Mouse (Mus musculus) T-cell, adult 2 months (primary cell): Measurements from ENCODE around the gene Rnls.

Source experiments
- DNase-seq: peaks from one replicate; pipeline ENCODE4 v3.0.0; 2022; ENCODE audit warnings: low spot score

The Rnls gene

DNA sequence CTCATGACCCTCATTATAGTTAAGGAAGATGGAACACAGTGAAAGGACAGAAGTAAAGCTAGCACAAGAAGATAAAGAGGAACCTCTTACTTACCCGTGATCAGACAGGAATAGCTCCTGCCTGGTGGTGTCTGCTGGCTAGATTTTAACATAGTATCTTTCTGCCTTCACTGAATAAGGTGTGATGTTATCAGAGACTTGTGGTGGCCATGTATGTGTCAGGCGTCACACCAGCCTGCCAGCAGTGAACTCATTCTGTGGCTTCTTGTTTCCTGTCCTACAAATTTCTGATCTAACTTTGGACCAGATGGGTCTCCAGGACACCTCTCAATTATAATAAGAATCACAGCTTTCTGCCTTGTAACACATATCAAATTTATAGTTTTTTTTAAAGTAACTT is 129.7 kb downstream of the Rnls start:
- peak; percentile 19 for DNase-seq

DNA sequence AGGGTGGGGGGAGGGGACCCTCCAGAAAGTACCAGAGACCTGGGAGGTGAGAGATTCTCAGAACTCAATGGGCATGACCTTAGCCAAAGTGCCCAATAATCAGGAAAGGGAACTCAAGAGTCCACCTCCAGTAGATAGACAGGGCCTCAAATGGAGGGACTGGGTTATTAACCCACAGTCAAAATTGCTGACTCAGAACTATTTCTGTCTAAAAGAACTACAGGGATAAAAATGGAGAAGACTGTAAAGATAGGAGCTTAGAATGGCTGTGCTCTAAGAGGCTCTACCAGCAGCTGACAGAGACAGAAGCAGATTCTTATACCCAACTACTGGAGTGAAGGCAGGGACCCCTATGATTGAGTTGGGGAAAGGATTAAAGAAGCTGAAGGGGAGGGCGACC is 132.9 kb downstream of the Rnls start:
- DNase-seq, result no peak

DNA sequence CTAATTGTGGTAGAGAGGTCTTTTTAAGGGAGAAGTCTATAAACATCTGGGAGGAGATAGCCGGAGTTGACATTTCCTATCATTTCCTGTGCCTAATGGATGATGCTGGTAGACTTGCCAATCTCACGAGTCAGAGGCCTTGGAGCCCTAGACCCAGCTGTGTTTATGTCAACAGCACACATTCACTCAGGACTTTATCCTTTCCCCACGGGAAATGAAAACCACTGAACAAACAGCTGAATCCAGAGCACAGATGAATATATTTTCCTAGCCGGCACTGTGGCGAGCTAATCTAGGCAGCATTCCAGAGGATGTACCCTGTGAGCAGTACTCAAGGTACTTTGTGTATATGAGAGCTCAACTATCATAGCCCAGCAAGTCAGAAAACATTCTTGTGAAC is 138.2 kb downstream of the Rnls start:
- no peak for DNase-seq

DNA sequence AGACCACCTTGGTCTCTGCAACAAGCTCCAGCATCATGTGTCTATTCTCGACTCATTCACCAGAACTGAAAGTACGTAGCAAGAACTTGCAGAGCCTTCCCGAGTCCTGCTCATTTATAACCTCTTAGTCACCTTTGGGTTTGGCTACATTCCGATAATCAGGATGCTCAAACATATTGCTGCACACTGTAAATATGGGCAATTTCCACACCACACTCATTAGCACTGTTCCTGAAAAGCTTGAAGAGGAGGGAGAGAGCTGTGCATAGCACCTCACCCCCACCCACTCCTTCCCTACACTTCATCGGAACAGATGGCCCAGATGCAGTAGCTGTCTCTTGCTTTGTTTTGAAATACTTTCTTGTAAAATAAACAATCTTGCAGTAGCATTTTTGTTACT is 139.9 kb downstream of the Rnls start:
- no peak for DNase-seq

DNA sequence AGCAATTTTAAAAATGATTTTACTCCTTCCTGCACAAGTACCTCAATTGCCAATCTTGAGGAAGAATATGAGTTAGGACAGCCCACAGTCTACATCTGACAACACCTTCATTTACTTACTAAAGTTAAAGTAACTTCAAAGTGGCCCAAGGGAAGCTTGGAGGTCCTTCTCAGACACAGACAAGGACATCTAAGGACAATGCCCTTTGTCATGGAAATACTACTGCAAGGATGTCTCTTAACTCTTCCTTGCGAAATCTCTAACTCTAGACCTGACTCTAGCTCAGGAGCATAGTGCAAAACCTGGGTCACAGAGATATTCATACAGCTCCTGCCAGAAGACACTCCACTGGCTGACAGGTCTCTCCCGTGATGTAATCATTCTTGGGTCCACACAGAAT is 147.9 kb downstream of the Rnls start:
- DNase-seq, result no peak

DNA sequence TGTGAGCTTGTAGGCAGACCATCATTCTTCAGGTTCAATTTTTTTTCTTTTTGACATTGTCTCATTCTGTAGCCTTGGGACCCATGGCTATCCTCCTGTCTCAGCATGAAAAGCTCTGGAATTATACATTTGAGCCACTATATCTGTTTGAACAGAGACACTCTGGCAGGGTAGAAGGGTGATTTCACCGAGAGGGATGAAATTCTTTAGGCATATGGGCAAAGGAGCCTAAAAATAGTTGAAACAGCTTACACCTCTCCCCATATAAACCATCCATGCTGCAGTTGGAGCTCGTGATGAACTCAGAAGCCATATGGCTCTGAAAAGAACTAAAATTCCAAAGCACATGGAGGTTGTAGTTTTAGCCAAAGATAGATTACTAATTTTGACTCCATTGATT is 151.7 kb downstream of the Rnls start:
- DNase-seq, result no peak

DNA sequence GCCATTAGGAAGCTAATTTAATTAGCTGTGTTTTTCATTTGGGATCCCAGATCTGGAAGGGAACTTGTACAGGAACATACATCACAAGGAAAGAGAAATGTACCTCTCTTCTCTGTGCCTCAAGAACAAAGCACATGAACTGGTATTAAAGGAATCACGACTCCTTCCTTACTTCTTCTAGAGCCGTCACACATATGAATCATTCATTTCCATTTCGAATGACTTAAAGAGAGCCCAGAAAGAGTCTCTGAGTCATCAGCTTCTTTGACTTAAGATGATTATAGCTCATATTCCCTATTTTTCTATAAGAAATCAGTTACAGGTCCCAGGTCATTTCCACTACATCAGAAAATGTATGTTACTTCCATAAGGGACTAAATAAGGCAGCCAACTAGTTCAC is 159.2 kb downstream of the Rnls start:
- DNase-seq, result no peak

DNA sequence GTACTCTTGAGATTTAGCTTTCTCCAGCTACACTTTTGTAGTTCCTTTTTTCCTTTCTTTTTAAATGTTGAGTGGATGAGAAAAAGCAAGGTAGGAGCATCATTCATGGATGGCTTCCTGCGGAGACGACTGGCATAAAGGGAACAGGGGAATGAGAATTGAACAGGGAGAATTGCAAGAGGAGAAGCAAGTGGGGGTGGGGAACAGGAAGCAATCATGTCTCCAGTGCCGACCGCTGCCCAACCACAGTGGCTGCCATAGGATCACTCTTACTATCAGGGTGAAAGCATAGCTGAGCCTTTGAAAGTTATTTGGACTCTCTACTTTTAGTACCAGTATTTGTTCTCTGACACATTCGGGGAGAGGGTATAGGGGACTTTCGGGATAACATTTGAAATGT is 160.8 kb downstream of the Rnls start:
- DNase-seq, result no peak

DNA sequence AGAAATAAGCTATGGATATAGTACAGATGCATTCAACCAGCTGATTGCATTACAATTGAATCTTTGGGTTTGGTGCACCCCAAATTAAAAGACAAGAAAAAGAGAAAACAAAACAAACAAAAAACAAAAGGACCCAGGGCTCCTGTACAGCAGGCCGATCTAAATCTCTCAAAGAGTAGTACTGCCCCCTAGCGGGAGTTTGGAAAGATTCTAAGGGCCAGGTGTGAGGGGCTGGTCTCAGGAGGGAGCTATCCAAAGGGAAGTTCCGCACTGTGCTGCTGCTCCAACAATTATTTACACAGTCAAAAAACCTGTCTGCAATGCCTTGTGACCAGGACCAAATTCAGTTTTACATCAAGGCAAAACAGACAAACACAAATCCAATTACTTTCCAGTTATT is 165.1 kb downstream of the Rnls start:
- peak; percentile 73 for DNase-seq

DNA sequence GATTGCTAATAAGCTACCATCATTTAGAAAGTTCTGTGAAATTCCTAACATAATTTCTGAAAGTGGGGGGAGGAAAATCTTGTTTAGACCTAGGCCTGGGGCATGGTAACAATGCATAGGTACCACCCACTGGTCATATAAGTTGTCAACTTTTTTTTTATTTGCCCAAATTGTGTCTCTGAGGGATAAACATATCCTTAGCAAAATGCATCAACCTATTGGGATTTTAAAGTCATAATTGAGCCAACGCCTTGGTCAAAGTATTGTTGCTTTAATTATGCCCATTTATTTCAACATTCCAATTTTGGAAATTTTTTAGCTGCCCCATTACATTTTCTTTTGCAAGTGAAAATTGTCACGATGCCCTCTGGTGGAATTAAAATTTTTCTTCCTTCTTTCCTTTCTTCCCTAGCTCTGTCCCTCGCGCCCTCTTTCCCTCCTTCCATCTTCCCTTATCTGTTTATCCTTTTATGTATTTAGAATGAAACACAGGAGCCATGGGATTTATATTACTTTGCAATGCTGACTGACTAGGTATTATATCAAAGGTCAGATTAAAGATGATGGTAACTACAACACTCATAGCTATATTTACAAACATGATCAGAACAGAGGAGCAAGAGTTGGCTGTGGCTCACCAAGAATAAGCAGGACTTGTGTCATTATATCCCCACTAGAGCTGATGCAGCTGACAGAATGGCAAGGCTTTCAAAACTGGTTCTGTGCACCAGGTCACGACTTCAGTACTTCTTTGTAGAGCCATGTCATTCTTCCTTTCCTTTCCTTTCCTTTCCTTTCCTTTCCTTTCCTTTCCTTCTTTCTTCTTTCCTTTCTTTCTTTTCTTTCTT is 166.0 kb downstream of the Rnls start:
- DNase-seq, result no peak

DNA sequence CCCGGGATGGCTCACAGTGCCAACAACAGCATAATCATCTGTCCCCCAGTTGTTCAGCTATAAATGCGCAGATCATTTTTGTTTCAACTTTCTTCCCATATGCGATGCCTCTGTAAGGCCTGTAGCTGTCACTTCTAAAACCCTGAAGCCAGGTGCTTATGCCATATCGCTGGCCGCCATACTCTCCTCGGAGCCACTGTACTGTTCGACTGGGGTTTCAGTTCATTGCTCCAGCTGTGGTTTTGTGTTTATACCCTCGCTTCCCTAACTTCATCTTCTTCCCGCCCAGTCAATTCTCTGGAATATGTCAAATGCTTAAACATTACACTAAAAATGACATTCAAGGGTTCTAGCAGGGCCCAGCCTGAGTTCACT is 167.1 kb downstream of the Rnls start:
- no peak for DNase-seq

DNA sequence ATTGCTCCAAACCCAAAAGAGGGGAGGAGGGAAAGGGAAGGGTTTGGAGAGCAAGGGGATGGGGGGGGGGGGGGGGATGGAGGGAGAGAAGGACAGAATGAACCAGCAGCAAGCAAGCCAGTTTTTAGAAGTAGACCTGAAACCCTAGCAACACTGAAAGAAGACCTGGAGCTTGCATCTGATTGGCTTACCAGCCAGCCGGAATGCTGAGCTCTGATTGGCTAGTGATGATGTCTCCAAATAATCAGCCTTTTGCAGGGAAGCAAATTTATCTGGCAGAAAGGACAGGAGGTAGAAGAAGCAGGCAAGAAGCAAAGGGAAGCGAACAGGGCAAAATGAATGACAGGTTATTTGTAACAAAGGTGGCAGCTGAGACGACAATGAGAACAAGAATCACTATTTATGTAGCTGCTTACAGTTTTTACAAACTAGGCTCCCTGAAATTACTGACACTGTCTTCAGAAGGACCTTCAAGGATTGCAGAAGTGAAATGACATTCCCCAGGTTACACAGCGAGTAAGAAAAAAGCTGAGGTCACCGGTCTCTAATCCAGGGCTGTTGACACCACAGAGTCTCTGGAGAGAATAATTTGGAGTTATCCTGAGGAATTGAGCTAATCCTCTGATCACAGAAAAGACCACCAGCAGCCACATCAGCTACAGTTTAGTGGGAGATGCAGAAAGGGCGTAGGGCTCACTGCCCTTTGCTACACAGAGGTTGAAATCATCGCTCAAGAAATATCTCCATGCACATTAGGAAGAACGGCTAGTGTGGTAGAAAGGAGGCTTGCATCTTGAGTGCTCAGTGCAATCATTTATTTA is 167.7 kb downstream of the Rnls start:
- no peak for DNase-seq

DNA sequence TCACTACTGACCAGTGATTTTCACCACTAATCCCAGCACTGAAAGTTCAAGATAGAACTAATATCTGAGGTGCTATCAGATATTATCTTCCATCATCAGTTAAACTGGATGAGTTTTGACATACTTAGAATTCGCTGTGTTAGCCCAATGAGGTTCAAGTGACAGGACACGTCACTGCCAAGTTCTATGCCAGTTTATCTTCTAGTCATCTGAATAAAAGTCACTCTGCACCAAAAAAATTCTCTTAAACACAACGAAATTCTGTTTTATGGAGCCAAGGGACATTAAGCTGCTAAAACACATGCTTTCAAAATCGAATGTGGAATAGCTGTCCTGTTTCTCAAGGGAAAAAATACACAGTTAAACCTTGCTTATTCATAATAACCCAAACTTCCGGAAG is 168.3 kb downstream of the Rnls start:
- no peak for DNase-seq

DNA sequence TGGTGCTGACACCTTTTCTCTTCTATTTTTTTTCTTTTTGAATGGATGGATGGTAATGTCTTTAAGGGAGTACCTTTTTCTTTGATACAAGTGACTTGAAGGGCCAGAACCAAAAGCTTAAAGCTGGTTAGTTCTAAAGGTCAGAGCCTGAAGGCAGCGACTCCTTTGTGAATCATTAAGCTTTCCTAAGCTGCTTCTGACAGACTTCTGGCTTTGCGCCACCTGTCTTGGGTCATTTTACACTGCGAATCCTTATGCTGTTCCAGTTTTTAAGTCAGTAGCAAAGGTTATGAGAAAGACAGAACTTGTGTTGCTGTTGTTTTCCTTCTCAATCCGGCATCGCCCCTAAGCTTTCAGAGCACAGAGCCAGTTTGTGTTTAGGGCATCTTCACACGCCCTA is 168.8 kb downstream of the Rnls start:
- DNase-seq, result no peak

DNA sequence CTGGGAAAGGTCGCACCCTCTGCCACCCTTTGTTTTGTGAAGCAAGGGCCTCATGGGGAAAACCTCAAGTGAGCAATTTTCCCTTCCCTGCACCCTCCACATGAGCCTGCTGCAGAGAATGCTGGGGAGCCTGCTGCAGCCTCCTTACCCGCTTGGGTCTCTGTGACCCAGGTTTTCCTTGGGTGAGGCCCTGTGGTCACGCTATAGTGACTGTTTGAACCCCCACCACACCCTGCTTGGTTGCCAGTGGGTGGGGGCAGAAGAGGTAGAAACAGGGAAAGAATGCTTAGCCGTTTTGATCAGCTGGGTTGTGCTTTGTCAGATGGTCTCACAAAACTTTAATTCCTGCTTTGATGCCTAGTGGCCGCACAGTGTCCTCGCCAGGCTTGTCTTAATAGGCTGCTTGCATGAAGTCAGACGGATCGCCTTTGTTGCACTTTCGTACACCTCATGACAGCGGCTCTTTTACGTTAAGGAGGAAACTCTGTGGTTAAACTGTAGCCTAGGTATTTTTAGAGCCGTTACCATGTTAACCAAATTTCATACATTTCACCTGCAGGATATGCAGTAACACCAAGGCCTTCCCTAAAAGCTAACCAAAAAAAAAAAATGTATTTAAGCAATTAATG is 169.4 kb downstream of the Rnls start:
- DNase-seq, result peak; percentile 54

DNA sequence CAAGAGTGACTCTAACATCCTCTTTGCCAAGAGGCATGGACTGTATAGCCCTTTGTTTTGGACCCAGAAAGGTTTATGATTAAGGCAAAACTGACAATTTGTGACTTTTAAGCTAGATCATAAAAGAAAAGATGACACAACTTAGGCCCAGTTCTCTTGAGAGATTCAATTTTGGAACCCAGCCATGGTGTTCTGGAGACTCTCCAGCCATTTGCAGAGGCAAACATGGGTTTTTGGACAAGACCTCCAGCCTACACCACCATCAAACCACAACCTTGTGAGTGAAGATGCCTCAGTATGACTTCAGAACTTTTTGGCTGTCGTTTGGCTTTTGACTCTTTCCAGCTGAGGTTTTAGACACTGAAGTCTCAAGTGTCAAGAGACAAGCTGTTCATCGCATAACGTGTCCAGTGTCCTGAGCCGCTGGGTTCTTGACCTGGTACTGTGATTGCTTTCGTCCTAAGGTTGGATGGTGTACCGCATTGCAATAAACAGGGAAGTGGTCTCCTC is 174.2 kb downstream of the Rnls start:
- DNase-seq, result no peak

DNA sequence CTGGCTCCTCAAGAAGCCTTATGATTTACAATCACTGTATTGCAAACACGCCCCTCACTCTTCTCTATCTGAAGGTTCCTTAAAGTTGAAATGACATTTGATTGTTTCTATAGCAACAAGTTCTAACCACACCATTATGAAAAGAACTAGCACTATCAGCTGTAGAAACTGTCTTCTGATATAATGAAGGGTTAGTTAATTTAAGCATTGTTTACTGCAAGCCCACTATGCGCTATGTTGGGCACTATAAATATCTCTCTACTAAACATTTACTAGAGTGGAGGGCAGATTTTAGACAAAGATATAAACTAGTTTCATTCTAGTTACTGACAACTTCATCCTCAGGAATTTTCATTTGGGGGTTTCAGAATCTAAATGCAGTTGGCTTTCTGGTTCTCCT is 182.4 kb downstream of the Rnls start:
- DNase-seq, result no peak

DNA sequence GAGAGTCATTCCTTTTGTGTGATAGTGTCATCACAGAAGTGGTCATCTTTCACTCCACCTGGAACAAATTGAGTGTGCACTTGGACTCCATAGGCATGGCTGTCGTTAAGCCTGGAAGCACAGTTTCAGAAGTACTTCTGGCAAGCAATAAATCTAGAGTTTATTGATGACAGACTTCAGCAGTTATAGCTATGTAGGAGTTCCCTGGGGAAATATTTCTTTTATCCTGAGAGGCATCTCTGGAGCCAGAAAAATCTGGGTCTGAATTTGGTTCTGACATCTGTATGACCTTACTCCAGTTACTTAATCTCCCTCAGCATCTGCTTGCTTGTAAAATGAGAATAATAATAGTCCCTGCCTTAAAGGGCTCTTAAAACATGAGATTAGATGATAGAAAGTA is 184.1 kb downstream of the Rnls start:
- DNase-seq, result no peak

DNA sequence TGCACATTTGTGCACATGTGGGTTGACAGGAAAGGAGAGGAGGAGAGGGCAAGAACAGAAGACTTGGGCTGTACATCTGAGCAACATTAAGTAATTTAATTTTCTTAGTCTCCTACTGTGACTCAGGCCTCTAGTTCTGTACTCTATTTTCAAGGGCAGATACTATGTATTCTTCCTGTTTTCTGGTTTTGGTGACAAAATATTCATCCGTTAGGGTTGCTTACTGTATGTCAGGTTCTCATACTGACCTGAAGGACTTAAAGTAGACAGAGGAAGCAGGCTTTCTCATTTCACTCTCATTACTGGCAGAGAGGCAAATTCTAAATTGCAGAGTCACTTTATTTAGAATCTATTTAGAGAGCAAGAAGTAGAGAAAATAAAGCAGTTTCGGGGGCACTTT is 186.7 kb downstream of the Rnls start:
- no peak for DNase-seq

DNA sequence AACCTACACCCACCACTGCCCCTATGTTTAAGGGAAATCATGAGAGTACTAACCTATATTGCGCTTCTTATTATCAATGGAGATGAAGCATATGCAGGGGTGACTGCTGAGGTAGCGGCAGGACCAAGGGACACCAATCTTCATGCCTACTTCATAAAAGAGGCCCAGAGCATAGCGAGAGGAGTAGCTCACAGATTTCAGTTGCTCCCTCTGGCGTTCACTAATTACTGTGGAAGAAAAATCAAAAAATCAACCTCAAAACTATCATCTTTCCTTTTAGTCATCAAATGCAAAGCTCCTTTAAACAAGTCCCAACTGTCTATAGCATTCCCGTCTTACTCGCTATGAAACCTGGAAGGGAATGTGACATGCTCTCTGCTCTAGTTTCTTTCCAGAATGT is 189.7 kb downstream of the Rnls start:
- DNase-seq, result no peak

DNA sequence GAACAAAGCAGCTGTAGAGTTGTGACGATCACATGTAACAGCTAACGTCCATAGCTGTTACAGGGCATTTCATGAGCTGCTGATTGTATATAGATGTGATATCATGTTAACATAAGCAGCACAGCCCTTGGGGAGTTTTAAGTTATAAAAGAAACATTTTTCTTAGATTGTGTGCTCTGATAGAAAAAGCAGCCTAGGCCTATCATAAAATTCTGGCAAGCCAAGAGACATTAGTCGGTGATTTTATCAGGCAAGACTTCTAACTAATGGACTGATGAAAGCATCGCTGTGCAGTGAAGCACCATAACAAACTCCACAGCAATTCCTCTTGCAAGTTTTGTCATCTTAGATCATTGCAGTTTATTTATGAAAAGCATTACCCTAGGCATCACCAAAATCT is 190.9 kb downstream of the Rnls start:
- no peak for DNase-seq

DNA sequence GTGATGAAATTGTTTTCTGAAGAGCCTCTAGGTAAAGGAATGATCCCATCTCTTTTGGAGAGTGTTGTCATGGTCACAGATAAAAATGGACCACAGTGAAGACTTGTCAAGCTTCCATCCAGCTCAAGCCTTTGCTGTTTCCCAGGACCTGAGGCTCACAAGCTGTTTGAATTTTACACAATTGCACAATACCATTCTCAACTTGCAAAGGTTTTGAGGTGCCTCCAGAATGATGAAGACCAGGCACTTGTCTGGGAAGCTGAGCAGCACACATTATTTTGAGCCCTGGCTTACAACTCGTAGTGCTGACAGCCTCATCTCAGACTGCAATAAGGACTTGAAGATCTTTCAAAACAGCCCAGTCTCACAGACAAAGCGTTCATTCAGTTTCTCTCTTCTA is 200.0 kb downstream of the Rnls start:
- DNase-seq, result no peak

DNA sequence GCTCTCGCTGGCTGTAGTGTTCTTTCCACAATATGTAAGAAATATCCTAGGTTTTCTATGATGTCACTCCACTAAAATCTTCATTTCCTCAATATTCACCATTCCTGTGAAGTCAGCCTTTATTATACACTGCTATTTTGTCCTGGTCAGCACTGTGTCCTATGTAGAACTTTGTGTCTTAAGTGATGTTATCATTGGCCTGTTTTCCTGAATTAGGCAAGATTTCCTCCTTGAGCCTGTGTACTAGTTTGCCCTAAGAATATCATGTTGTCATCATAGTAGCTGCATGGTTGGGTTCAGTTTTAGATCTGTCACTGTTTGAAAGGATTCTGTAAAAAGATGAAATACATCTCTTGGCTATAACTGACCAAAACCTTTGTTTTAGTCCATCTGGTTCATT is 203.3 kb downstream of the Rnls start:
- no peak for DNase-seq
